Mouse (Mus musculus): ENCODE results near the gene Krt87.

GRCm38 (mm10) chr15:101392251-101392650 lies 46.4 kb downstream of the Krt87 start:
- TF ChIP-seq POLR2A (IDR thresholded peaks at IDR 0.05; ENCODE audit: control insufficient read depth, extremely low read depth, insufficient read depth, low read length, poor library complexity) (no peak), CTCF (IDR thresholded peaks at IDR 0.05; ENCODE audit: borderline replicate concordance, control insufficient read depth, extremely low read depth, insufficient read depth, low read length, poor library complexity) (no peak)
